Mouse (Mus musculus) C2C12 (cell line): ENCODE measurements around the gene Pitx2. TPM values are rescaled to one million over a fixed set of nuclear protein-coding genes. Genes with fewer than 3 reads are reported as not detected.
A peak's percentile ranks its signal among the peaks of the same experiment; 100 is the strongest.

Experiments
- H3K27me3 ChIP-seq: one replicate; pipeline ENCODE4 v1.6.1; 2011; ENCODE audit not compliant: control insufficient read depth, insufficient read depth, insufficient read length
- H3K36me3 ChIP-seq: one replicate; pipeline ENCODE4 v1.6.1; 2011; ENCODE audit not compliant: control insufficient read depth, insufficient read depth
- H3K4me3 ChIP-seq: one replicate; pipeline ENCODE4 v1.5.1; 2011; ENCODE audit warnings: mild to moderate bottlenecking, control low read depth; ENCODE audit not compliant: poor library complexity, insufficient read depth, severe bottlenecking
- H3K79me2 ChIP-seq: one replicate; pipeline ENCODE4 v1.6.1; 2011; ENCODE audit not compliant: control insufficient read depth, insufficient read depth
- H3K79me3 ChIP-seq: one replicate; pipeline ENCODE4 v1.6.1; 2011; ENCODE audit warnings: low read depth, control low read depth
- H3ac ChIP-seq: one replicate; pipeline ENCODE3; 2011; ENCODE audit warnings: low read depth; ENCODE audit not compliant: control insufficient read depth, insufficient read length
- CEBPB ChIP-seq: IDR thresholded peaks from one replicate; pipeline ENCODE4 v1.6.1; 2011; ENCODE audit warnings: low read depth, mild to moderate bottlenecking, control low read depth, moderate library complexity
- CTCF ChIP-seq: IDR thresholded peaks from one replicate; pipeline ENCODE4 v1.5.1; 2011; ENCODE audit not compliant: control insufficient read depth, insufficient read depth, insufficient read length
- FOSL1 ChIP-seq: IDR thresholded peaks from one replicate; pipeline ENCODE4 v1.8.0; 2011; ENCODE audit warnings: mild to moderate bottlenecking, low read length; ENCODE audit not compliant: poor library complexity, insufficient read depth, severe bottlenecking
- MAX ChIP-seq: IDR thresholded peaks from one replicate; pipeline ENCODE4 v1.6.1; 2011; ENCODE audit warnings: mild to moderate bottlenecking, control low read depth
- MYOD1 ChIP-seq: IDR thresholded peaks from one replicate; pipeline ENCODE4 v1.6.1; 2011; ENCODE audit warnings: low read depth; ENCODE audit not compliant: control insufficient read depth, insufficient read length
- MYOG ChIP-seq: IDR thresholded peaks from one replicate; pipeline ENCODE4 v1.6.1; 2011; ENCODE audit not compliant: control insufficient read depth, insufficient read length; ENCODE audit errors: extremely low read depth
- USF1 ChIP-seq: IDR thresholded peaks from one replicate; pipeline ENCODE4 v1.6.1; 2011; ENCODE audit warnings: low read depth, mild to moderate bottlenecking, control low read depth, moderate library complexity
- polyA plus RNA-seq: library from polyadenylated mRNA; unstranded; fragments of >200 nt; fragmentation: generic; extraction: Trizol; gene quantifications from one replicate; pipeline ENCODE4 v1.2.1, GENCODE M21; 2012; ENCODE audit warnings: missing spikeins

The Pitx2 gene
- polyA plus RNA-seq, 1 experiment = 31.8 TPM

DNA sequence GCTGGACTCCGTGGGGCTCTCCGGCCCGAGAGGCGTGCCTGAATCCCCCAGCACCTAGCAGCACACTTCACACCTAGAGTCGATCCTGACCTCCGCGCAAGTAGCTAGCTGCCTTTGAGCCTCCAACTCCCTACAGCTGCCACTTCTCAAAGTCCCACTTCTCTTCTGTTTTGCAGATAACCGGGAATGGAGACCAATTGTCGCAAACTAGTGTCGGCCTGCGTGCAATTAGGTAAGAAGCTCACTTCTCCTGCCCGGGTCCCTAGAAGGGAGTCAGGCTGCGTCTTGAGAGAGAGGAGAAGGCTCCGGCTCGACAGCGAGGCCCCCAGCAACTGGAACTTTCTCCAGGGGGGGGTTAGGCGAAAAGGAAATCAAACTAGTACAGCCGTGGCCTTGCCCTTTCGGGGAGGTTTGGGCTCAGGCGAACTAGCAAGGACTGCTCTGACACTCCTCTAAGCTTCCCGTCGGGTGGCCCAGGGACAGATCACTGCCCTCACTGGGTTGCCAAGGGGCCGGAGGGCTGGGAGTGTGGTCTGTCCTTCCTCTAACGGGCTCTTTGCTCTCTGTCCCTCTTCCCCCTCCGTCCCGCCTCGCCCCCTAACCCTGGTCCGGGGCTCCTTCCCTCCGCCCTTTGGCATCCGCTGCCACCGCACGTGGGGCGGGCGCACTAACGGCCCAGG, 4.2 kb downstream of the Pitx2 start:
- peaks cover 11% of the 10 kb centered on the region for H3K79me3 ChIP-seq
- H3K36me3 ChIP-seq = peaks cover 5% of the 10 kb centered on the region
- H3ac ChIP-seq = peak overlapping the region; percentile 38
- H3K27me3 ChIP-seq = no peaks in the 10 kb centered on the region
- no peak for TF ChIP-seq USF1
- TF ChIP-seq MAX = no peak
- no peak for TF ChIP-seq FOSL1
- no peak for TF ChIP-seq MYOG
- TF ChIP-seq MYOD1 = no peak
- TF ChIP-seq CTCF = no peak
- TF ChIP-seq CEBPB = no peak
- H3K79me2 ChIP-seq = peaks cover 58% of the 10 kb centered on the region
- H3K4me3 ChIP-seq = peak overlapping the region; percentile 25

DNA sequence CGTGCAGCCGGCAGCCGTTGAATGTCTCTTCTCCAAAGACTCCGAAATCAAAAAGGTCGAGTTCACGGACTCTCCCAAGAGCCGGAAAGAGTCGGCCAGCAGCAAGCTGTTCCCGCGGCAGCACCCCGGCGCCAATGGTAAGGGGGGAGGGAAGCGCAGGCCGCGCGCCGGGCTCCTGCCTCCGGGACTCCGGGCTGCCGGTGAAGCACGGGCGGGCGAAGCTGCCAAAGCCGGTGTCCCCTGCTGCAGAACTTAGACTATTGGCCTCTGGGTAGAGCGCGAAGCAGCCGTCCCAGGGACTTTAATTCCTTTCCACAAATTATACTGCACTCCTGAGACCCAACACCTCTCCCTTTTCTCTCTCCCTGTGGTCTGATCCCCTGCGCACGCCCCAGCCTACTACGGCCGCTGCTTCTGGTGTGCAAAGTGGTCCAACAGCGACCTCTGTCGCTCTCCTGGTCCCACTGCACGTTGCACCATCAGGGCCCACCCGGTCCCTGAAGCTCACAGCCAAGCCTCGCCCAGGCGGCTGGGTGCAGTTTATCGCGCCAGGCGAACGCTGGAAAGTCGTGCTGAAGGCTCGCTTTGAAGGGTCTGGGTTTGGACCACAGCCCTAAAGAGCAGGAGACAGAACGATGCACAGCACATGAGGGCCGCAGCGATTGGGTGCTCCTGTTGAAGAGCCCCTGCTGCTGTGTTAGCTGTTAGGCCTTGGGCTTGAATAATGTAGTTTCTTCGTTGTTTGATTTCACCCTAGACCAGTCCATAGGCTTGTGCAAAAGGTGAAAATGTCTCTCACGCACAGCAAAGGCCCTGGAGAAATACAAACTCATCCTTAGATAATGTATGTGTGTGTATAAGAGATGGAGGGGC, 5.0 kb downstream of the Pitx2 start:
- H3ac ChIP-seq = peak overlapping the region; percentile 31
- peaks cover 5% of the 10 kb centered on the region for H3K36me3 ChIP-seq
- TF ChIP-seq MAX (peak; percentile 75), MYOD1 (no peak), CEBPB (peak; percentile 45), CTCF (peak; percentile 99)
- no peak overlapping the region for H3K4me3 ChIP-seq
- H3K27me3 ChIP-seq = no peaks in the 10 kb centered on the region
- H3K79me2 ChIP-seq = peaks cover 58% of the 10 kb centered on the region
- peaks cover 11% of the 10 kb centered on the region for H3K79me3 ChIP-seq

DNA sequence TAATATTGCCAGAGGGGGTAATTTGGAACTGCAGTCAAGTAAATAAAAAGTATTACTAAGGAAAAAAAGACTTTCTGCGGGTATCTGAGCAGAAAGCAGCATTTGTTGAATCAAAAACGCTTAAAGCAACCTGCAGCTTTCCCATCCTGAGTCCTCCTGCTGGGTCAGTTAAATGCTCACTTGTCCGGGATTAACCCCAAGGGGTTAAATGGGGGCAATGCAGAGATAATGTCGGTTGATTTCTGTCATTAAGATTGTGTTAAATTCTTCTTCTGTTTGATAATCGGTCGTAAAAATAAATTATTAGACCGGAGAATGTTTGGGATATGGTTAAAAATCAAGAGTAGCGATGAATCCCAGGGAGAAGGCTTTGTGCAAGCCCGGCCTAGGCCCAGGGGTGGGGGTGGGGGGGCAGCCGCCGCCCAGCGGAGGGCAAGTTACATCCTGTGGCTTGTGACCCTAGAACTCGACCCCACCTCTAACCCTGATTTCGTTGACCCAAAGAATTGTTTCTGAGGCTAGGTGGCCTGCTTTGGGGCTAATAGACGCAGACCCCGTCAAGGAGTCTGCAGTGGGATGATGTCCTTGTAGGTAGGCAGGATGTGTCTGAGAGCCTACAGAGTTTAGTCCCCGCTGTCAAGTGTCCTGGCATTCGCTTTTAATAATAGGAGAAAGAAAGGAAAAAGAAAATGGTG, 6.0 kb downstream of the Pitx2 start:
- H3ac ChIP-seq = no peak overlapping the region
- peaks cover 49% of the 10 kb centered on the region for H3K79me2 ChIP-seq
- peaks cover 9% of the 10 kb centered on the region for H3K36me3 ChIP-seq
- TF ChIP-seq FOSL1 = no peak
- TF ChIP-seq MAX = no peak
- no peak for TF ChIP-seq CEBPB
- no peak for TF ChIP-seq CTCF
- no peak for TF ChIP-seq MYOG
- no peak for TF ChIP-seq MYOD1
- no peak for TF ChIP-seq USF1
- no peak overlapping the region for H3K4me3 ChIP-seq
- H3K27me3 ChIP-seq = no peaks in the 10 kb centered on the region
- peaks cover 11% of the 10 kb centered on the region for H3K79me3 ChIP-seq

GRCm38 (mm10) chr3:129206776-129207175, 7.1 kb downstream of the Pitx2 start:
- no peak for TF ChIP-seq MAX
- no peak for TF ChIP-seq FOSL1
- TF ChIP-seq MYOD1 = no peak
- Histone ChIP-seq H3K79me2 (peaks cover 38% of the 10 kb centered on the region), H3ac (no peak overlapping the region), H3K4me3 (no peak overlapping the region), H3K79me3 (peaks cover 6% of the 10 kb centered on the region), H3K36me3 (peaks cover 9% of the 10 kb centered on the region), H3K27me3 (no peaks in the 10 kb centered on the region)

DNA sequence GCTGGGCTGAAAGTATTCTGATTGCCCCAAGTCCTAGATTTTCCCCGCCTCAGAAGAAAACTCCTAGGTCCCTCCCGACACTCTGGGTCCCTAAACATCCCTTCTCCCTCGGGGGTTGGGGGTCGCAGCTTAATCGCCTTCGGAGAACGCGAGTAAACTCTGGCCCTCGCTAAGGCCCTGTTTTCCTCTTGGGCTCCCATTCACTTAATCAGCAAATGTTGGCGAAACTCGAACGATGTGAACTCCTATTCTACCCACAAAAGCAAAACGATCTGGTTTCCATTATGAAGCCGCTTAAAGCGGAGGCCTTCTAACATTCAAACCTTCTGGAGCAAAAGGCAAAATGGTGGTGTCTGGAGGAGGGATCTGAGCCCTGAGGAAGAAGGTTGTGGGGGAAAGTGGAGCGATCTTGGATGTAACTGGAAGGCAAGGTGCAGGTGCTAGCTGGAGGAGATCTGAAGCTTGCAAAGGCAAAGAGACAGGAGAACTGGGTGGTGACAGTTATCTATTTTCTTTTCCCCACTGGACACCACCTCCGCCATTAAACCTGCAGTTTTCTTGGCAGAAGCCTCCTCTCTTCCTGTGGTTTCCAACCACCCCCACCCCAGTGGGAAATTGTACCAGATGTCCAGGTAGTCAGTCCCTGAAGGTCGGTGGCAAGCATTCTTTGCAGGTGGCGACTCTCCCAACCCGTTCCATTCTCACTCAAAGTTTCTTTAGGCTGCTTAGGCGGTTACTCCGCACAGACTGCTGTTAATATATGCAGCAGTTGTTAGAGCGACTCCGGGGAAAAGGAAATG, 7.8 kb downstream of the Pitx2 start:
- Histone ChIP-seq H3K4me3 (no peak overlapping the region), H3K36me3 (peaks cover 9% of the 10 kb centered on the region), H3ac (no peak overlapping the region), H3K79me3 (peaks cover 6% of the 10 kb centered on the region), H3K79me2 (peaks cover 38% of the 10 kb centered on the region), H3K27me3 (no peaks in the 10 kb centered on the region)
- TF ChIP-seq MYOD1 = no peak
- TF ChIP-seq MAX = no peak
- no peak for TF ChIP-seq MYOG
- no peak for TF ChIP-seq CTCF
- no peak for TF ChIP-seq CEBPB
- no peak for TF ChIP-seq USF1
- no peak for TF ChIP-seq FOSL1
